Mouse (Mus musculus): ENCODE data around the gene Arhgef3.

Gene Arhgef3

GRCm38 (mm10) chr14:27325537-27325936 lies 210.8 kb downstream of the Arhgef3 start:
- no peak for DNase-seq

GRCm38 (mm10) chr14:27327862-27328261 lies 213.2 kb downstream of the Arhgef3 start:
- DNase-seq = no peak

- DNase-seq = no peak
Measured at GRCm38 (mm10) chr14:27328952-27329351, 214.3 kb downstream of the Arhgef3 start.

GRCm38 (mm10) chr14:27331490-27332035 lies 216.9 kb downstream of the Arhgef3 start:
- peak; percentile 78 for DNase-seq

GRCm38 (mm10) chr14:27332359-27332987 lies 217.8 kb downstream of the Arhgef3 start:
- no peak for DNase-seq

- DNase-seq = peak; percentile 94
Measured at GRCm38 (mm10) chr14:27335331-27336207, 220.9 kb downstream of the Arhgef3 start.

- peak; percentile 58 for DNase-seq
Measured at GRCm38 (mm10) chr14:27336208-27337114, 221.8 kb downstream of the Arhgef3 start.

GRCm38 (mm10) chr14:27337156-27337555 lies 222.5 kb downstream of the Arhgef3 start:
- DNase-seq = peak; percentile 48

GRCm38 (mm10) chr14:27338034-27338708 lies 223.5 kb downstream of the Arhgef3 start:
- DNase-seq = peak; percentile 68

- DNase-seq = no peak
Measured at GRCm38 (mm10) chr14:27340682-27341415, 226.2 kb downstream of the Arhgef3 start.

- DNase-seq = no peak
Measured at GRCm38 (mm10) chr14:27341486-27341885, 226.8 kb downstream of the Arhgef3 start.

GRCm38 (mm10) chr14:27342451-27342850 lies 227.8 kb downstream of the Arhgef3 start:
- no peak for DNase-seq

GRCm38 (mm10) chr14:27344250-27344990 lies 229.7 kb downstream of the Arhgef3 start:
- no peak for DNase-seq

GRCm38 (mm10) chr14:27345051-27345885 lies 230.6 kb downstream of the Arhgef3 start:
- no peak for DNase-seq

GRCm38 (mm10) chr14:27347224-27347623 lies 232.5 kb downstream of the Arhgef3 start:
- no peak for DNase-seq

GRCm38 (mm10) chr14:27347666-27348065 lies 233.0 kb downstream of the Arhgef3 start:
- no peak for DNase-seq

- DNase-seq = no peak
Measured at GRCm38 (mm10) chr14:27348088-27348487, 233.4 kb downstream of the Arhgef3 start.

- DNase-seq = no peak
Measured at GRCm38 (mm10) chr14:27348656-27349055, 234.0 kb downstream of the Arhgef3 start.

GRCm38 (mm10) chr14:27349120-27349519 lies 234.4 kb downstream of the Arhgef3 start:
- no peak for DNase-seq
